Mouse (Mus musculus) right cerebral cortex, postnatal 25 days (tissue): ENCODE results near the gene Hspa1b.

Experiments used
- DNase-seq: peaks from one replicate; pipeline ENCODE4 v3.0.0; 2022

Hspa1b gene

GRCm38 (mm10) chr17:34927306-34928019, 31.6 kb downstream of the Hspa1b start:
- DNase-seq, result peak; percentile 36

GRCm38 (mm10) chr17:34924258-34924657, 34.8 kb downstream of the Hspa1b start:
- DNase-seq, result no peak

GRCm38 (mm10) chr17:34922939-34923338, 36.1 kb downstream of the Hspa1b start:
- no peak for DNase-seq

GRCm38 (mm10) chr17:34917188-34917587, 41.9 kb downstream of the Hspa1b start:
- DNase-seq, result no peak

- no peak for DNase-seq
Observed at GRCm38 (mm10) chr17:34916316-34916715, 42.7 kb downstream of the Hspa1b start.

- DNase-seq, result no peak
Observed at GRCm38 (mm10) chr17:34915410-34915831, 43.6 kb downstream of the Hspa1b start.

GRCm38 (mm10) chr17:34913930-34914665, 44.9 kb downstream of the Hspa1b start, which contains the start of gene Slc44a4:
Slc44a4 (plus strand) TSS chr17:34914466.
- DNase-seq, result no peak

- peak; percentile 31 for DNase-seq
Observed at GRCm38 (mm10) chr17:34911945-34912351, 47.1 kb downstream of the Hspa1b start.

- no peak for DNase-seq
Observed at GRCm38 (mm10) chr17:34910982-34911381, 48.1 kb downstream of the Hspa1b start.
